Comparison of ENCODE assay signal across 13 mouse cellular contexts in the genomic region with DNA sequence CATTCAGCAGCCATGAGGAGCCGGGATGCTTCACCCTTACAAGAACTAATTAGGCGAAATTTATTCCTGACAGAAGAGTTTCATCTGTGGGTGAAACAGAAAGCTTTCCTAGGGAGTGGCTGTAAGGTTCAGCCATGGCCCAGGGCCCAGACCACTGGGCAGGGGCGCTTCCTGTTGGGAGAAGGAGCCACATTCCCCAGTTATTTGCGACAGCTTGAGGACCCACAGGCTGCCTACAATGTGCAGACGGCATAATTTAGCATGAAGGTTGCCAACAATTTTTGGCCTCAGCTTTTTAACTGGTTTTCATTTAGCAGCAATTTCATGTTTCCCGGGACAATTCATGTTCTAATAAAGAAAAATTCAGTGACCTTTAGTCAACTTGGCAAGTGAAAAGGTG.
DNase-seq lines count a peak whose midpoint lies in the region; ATAC-seq and TF ChIP-seq lines count a peak whose summit lies in the region.
"Had no signal": no experiment of that assay in that cellular context is flagged by ENCODE, and none has a peak within 500 bp of the region (broad histone marks: within the 10 kb centered on the region; RNA-seq: fewer than 3 reads in every experiment).

No protein-coding gene starts in this region.

- H3K36me3 ChIP-seq in lung, embryonic 14.5 days (ENCODE audit: insufficient read depth): no peaks in the 10 kb centered on the region
- H3K36me3 ChIP-seq in lung, postnatal 0 days (ENCODE audit: insufficient read depth, low read length): no peaks in the 10 kb centered on the region
- H3K36me3 ChIP-seq: liver, embryonic 13.5 days had no signal

- H3K4me1 ChIP-seq in lung, embryonic 14.5 days (ENCODE audit: insufficient read depth): no peaks in the 10 kb centered on the region
- no peaks in the 10 kb centered on the region for H3K4me1 ChIP-seq in lung, postnatal 0 days (ENCODE audit: insufficient read depth, low read depth, low read length)
- H3K4me1 ChIP-seq: forebrain, embryonic 13.5 days; liver, embryonic 13.5 days; megakaryocyte, embryonic 14.5 days had no signal

- no peak for ATAC-seq in cerebellum, adult (ENCODE audit: insufficient number of reproducible peaks, low FRiP score, low TSS enrichment)
- no peak for ATAC-seq in lung, embryonic 14.5 days (ENCODE audit: insufficient read depth)
- no peak for ATAC-seq in lung, postnatal 0 days
- ATAC-seq: forebrain, embryonic 13.5 days had no signal

- H3K9me3 ChIP-seq in lung, embryonic 14.5 days (ENCODE audit: low read depth, low read length): no peaks in the 10 kb centered on the region
- no peaks in the 10 kb centered on the region for H3K9me3 ChIP-seq in lung, postnatal 0 days (ENCODE audit: low read length)
- H3K9me3 ChIP-seq: forebrain, embryonic 13.5 days; liver, embryonic 13.5 days had no signal

- H3K9ac ChIP-seq in lung, embryonic 14.5 days: no peak overlapping the region
- no peak overlapping the region for H3K9ac ChIP-seq in lung, postnatal 0 days (replicated peaks; ENCODE audit: low read depth)
- H3K9ac ChIP-seq: forebrain, embryonic 13.5 days; liver, embryonic 13.5 days had no signal

- no peak for TF ChIP-seq CTCF in lung, embryonic 14.5 days (IDR thresholded peaks at IDR 0.05; ENCODE audit: low read depth)
- no peak for TF ChIP-seq CTCF in lung, postnatal 0 days (IDR thresholded peaks at IDR 0.05)

- no peak overlapping the region for H3K4me3 ChIP-seq in lung, embryonic 14.5 days (ENCODE audit: low read depth, low read length)
- H3K4me3 ChIP-seq in lung, postnatal 0 days (ENCODE audit: low read depth, low read length): no peak overlapping the region
- H3K4me3 ChIP-seq: forebrain, embryonic 13.5 days; liver, embryonic 13.5 days; megakaryocyte, embryonic 14.5 days had no signal

- DNase-seq in cerebellum, postnatal 14 days: peak; percentile 56 to 63
- DNase-seq in lung, embryonic 14.5 days: peak; percentile 14
- DNase-seq in lung, postnatal 0 days (ENCODE audit: low spot score): no peak
- DNase-seq in gastrocnemius, postnatal 25 days: peak; percentile 68
- peak; percentile 75 for DNase-seq in skeletal muscle tissue, adult 2 months (ENCODE audit: low read depth, low spot score)
- DNase-seq in spleen, postnatal 14 days (ENCODE audit: low spot score in 2 of 2): no peak
- DNase-seq: heart, adult 11 months; kidney, postnatal 10 days; liver, embryonic 13.5 days; thymus, adult 2 months had no signal

- H3K4me2 ChIP-seq in lung, embryonic 14.5 days: no peak overlapping the region
- no peak overlapping the region for H3K4me2 ChIP-seq in lung, postnatal 0 days (replicated peaks; ENCODE audit: low read depth, low read length)
- H3K4me2 ChIP-seq: forebrain, embryonic 13.5 days; liver, embryonic 13.5 days had no signal

- H3K27ac ChIP-seq in lung, embryonic 14.5 days (ENCODE audit: low read depth): no peak overlapping the region
- no peak overlapping the region for H3K27ac ChIP-seq in lung, postnatal 0 days (ENCODE audit: low read length)
- H3K27ac ChIP-seq: forebrain, embryonic 13.5 days; liver, embryonic 13.5 days had no signal

- WGBS in lung, embryonic 14.5 days: 57% methylated on average over 6 of the region's 6 CpGs
- 65% methylated on average over 6 of the region's 6 CpGs for WGBS in lung, postnatal 0 days

- TF ChIP-seq EP300 in lung, postnatal 0 days (IDR thresholded peaks at IDR 0.05): no peak

- H3K27me3 ChIP-seq in lung, embryonic 14.5 days (ENCODE audit: insufficient read depth, low read length): no peaks in the 10 kb centered on the region
- no peaks in the 10 kb centered on the region for H3K27me3 ChIP-seq in lung, postnatal 0 days (replicated peaks; ENCODE audit: insufficient read depth, low read length)
- H3K27me3 ChIP-seq: forebrain, embryonic 13.5 days; liver, embryonic 13.5 days; megakaryocyte, embryonic 14.5 days had no signal

Comparison
In these comparisons a context has a peak if more than half of its experiments do, and no peak if none do; other contexts are left out.
1. DNase-seq: peak in cerebellum, postnatal 14 days (2 of 2), lung, embryonic 14.5 days (single experiment), gastrocnemius, postnatal 25 days (single experiment) and skeletal muscle tissue, adult 2 months (single experiment); none in lung, postnatal 0 days (single experiment) and spleen, postnatal 14 days (0 of 2).